Mouse (Mus musculus) neural tube, embryonic 11.5 days (tissue): Measurements from ENCODE around the gene Sh3rf1. TPM values are rescaled to one million over a fixed set of nuclear protein-coding genes. Genes with fewer than 3 reads are reported as not detected.

Experiments
- ATAC-seq: fragments of 200-750 bp; cut with Nextera tagmentation; 2 replicates; pipeline ENCODE4 v1.8.0; 2017; ENCODE audit warnings: moderate number of reproducible peaks, mild to moderate bottlenecking, moderate TSS enrichment, moderate library complexity; ENCODE audit not compliant: insufficient read depth, low FRiP score, low TSS enrichment
- DNase-seq: peaks from one replicate; pipeline ENCODE4 v3.0.0-alpha.2; 2015; ENCODE audit warnings: low spot score
- H3K27ac ChIP-seq: fragments of 300-500 bp; sonication (generic); 2 replicates; pipeline ENCODE4 v1.5.1; 2014; ENCODE audit warnings: low read depth, mild to moderate bottlenecking, low read length
- H3K27me3 ChIP-seq: fragments of 300-500 bp; sonication (generic); 2 replicates; pipeline ENCODE4 v1.6.1; 2014; ENCODE audit warnings: mild to moderate bottlenecking, low read length, mixed read lengths; ENCODE audit not compliant: control insufficient read depth, insufficient read depth
- H3K36me3 ChIP-seq: fragments of 300-500 bp; sonication (generic); 2 replicates; pipeline ENCODE4 v1.6.1; 2014; ENCODE audit warnings: mild to moderate bottlenecking, low read length, moderate library complexity, mixed read lengths; ENCODE audit not compliant: control insufficient read depth, insufficient read depth
- H3K4me1 ChIP-seq: fragments of 300-500 bp; sonication (generic); 2 replicates; pipeline ENCODE4 v1.6.1; 2014; ENCODE audit warnings: low read length, mixed read lengths; ENCODE audit not compliant: control insufficient read depth, insufficient read depth
- H3K4me2 ChIP-seq: fragments of 300-500 bp; sonication (generic); 2 replicates; pipeline ENCODE4 v1.6.1; 2014; ENCODE audit warnings: low read depth, mild to moderate bottlenecking, moderate library complexity
- H3K4me3 ChIP-seq: fragments of 300-500 bp; sonication (generic); 2 replicates; pipeline ENCODE4 v1.5.1; 2014; ENCODE audit warnings: low read depth, low read length
- H3K9ac ChIP-seq: fragments of 300-500 bp; sonication (generic); 2 replicates; pipeline ENCODE4 v1.6.1; 2014; ENCODE audit warnings: mild to moderate bottlenecking, low read length
- H3K9me3 ChIP-seq: fragments of 300-500 bp; sonication (generic); 2 replicates; pipeline ENCODE4 v1.6.1; 2016; ENCODE audit warnings: low read length; ENCODE audit not compliant: control insufficient read depth
- WGBS: fragments of 180-500 bp; shearing (Covaris S2); extraction: QIAGEN DNeasy Blood & Tissue Kit; methylation state at CpG from one replicate; pipeline ENCODE4 v1.1.7; 2014; 5-methylcytosine and 5-hydroxymethylcytosine counted together
- polyA plus RNA-seq: library from polyadenylated mRNA; unstranded; fragments of >200 nt; fragmentation: Nextera tagmentation; extraction: Ambion mirVana; gene quantifications from 2 replicates; pipeline ENCODE4 v1.2.1, GENCODE M21; 2014

Gene Sh3rf1
- polyA plus RNA-seq, 1 experiment from 2014 or later = 22.9 TPM

DNA sequence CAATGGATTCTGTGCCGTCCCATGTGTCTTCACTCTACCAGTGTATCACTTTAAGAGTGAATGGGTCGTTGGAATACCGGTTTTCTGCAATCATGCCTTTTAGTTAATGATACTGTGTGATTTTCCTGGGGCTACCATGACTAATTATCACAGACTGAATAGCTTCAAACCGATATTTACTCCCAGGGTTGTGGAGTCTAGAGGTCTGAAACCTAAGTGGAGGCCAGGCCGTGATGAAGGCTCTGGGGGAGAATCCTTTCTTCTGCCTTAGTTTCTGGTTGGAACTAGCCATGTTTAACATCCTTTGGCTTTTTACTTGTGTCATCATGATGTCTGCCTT, 78.3 kb downstream of the Sh3rf1 start:
- no peaks in the 10 kb centered on the region for H3K27me3 ChIP-seq
- no peak for DNase-seq
- H3K4me1 ChIP-seq = peaks cover 11% of the 10 kb centered on the region
- no peak overlapping the region for H3K4me2 ChIP-seq
- 38% methylated on average over 5 of the region's 5 CpGs for whole genome bisulfite sequencing
- H3K36me3 ChIP-seq = no peaks in the 10 kb centered on the region
- H3K27ac ChIP-seq = 0 out of 2 replicates have a peak overlapping the region, but pooled peaks have one; percentile 14
- no peak overlapping the region for H3K9ac ChIP-seq
- ATAC-seq = no peak
- no peaks in the 10 kb centered on the region for H3K9me3 ChIP-seq
- H3K4me3 ChIP-seq = no peak overlapping the region

DNA sequence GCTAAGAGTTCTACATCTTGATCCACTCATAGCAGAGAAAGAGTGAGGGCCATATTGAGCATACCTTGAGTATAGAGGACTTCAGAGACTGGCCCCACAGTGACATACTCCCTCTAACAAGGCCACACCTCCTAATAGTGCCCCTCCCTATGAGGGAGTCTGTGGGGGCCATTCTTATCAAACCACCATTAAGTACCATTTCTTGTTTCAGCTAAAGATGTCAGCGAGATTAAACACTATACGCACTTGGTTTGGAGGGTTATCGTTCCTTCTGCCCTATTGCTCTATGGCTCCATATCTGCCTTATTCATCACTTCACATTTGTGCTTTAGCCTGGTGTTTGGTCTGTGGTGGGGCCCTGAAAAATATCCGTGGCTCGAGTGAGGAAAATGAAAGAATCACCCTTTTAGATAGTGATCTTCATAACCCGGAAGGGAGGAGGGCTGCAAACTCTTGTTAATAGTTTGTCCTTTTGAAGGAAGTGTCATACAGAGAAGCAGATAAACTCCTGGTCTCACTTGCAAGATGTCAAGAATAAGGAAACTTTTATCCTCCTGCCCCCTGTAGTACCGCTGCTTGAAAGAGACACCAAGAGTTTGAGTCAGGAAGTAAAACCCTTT, 81.9 kb downstream of the Sh3rf1 start:
- Histone ChIP-seq H3K4me3 (no peak overlapping the region), H3K9ac (no peak overlapping the region), H3K27ac (no peak overlapping the region), H3K36me3 (no peaks in the 10 kb centered on the region), H3K4me2 (no peak overlapping the region), H3K27me3 (no peaks in the 10 kb centered on the region), H3K4me1 (peaks cover 26% of the 10 kb centered on the region), H3K9me3 (no peaks in the 10 kb centered on the region)
- 94% methylated on average over 7 of the region's 7 CpGs for WGBS
- DNase-seq (no peak), ATAC-seq (no peak)

DNA sequence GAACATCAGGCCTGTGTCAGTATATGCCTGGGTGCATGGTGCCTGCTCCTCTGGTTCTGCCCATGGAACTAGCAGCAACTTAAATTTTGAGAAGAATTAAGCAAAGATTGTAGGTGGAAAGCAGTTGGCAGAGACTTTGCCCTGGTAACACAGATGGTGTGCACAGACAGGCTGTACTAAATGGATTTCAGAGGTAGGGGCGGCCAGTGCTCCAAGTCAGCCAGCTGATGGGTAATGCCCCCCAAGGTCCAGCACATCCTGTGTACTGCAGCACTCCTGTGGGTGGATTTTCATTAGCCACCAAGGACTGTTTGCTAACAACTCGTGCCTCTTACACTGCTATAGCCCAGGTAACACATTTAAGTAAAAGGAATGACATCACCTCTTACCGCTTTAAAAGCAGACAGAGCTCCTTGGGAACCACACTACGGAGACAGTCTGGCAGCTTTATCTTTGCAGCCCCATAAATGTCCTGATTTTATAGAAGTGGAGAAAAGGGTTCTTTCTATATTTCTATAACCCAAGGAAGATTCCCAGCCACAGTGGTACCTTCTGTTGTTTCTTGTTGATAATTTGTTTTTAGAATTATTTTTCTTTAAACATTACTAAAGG, 82.9 kb downstream of the Sh3rf1 start:
- H3K9me3 ChIP-seq = no peaks in the 10 kb centered on the region
- no peak overlapping the region for H3K4me3 ChIP-seq
- peaks cover 27% of the 10 kb centered on the region for H3K4me1 ChIP-seq
- DNase-seq (no peak), ATAC-seq (no peak)
- H3K27ac ChIP-seq = no peak overlapping the region
- H3K9ac ChIP-seq = no peak overlapping the region
- H3K36me3 ChIP-seq = no peaks in the 10 kb centered on the region
- no peak overlapping the region for H3K4me2 ChIP-seq
- no peaks in the 10 kb centered on the region for H3K27me3 ChIP-seq
- 83% methylated on average over 4 of the region's 4 CpGs for WGBS

DNA sequence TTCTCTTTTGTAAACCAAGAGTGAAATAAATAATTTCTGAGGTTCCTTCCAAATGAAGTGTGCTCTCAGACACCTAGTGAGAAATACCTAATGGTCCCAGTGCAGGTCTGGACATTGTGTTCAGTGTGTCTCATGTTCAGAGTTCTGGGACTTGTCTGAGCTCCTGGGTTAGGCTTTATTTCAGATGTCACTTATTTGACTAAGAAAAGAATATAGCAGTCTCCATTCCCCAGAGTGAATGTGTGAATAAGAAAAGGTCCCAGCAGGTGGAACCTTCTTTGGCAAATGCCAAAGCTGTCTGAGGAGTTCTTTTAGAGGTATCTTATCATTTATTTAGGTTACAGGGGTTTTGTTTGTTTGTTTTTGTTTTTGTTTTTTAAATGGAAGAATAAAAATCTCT, 85.2 kb downstream of the Sh3rf1 start:
- no peaks in the 10 kb centered on the region for H3K9me3 ChIP-seq
- peaks cover 19% of the 10 kb centered on the region for H3K4me1 ChIP-seq
- H3K4me3 ChIP-seq = no peak overlapping the region
- ATAC-seq = no peak
- H3K9ac ChIP-seq = no peak overlapping the region
- DNase-seq = no peak
- H3K27ac ChIP-seq = no peak overlapping the region
- no peaks in the 10 kb centered on the region for H3K27me3 ChIP-seq
- H3K36me3 ChIP-seq = no peaks in the 10 kb centered on the region
- no peak overlapping the region for H3K4me2 ChIP-seq

DNA sequence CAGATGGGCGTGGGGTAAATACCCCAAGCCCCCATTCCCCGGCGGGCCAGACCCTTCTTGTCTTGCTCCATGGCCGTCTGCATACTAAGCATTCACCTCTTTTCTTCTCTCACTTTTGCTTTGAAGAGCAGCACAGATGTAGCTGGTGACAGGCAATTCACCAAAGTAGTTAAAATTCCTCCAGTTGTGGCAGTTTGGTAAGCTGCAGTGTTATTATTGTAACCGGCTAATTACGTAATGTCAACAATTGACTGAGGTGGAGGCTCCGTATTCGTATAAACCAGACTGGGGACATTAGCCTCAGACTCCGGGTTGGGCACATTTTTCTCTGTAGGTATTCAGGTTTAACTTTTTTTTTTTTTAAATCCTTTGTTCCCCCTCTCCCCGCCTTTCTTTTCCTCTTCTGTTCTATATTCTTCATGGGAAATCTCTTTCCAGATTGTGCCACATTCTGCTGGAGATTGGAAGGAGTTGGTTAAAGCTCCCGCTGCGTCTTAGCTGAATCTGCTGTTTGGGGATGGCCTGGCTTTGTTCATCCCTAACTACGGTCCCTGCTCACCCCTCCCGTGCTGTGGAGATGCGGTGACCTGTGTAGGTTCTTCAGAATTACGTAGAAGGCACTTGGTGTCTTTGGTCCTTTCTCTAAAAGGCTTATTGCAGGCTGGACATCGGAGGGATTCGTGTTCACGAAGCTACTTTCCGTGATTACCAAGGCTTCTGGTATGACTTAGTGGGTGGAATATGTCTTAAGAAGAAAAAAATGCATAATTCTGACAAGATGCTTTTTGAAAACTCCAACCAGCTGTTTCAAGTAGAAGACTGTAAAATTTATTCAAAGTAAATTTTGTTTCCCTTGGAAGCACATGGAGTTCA, 86.1 kb downstream of the Sh3rf1 start:
- Histone ChIP-seq H3K36me3 (no peaks in the 10 kb centered on the region), H3K9ac (no peak overlapping the region), H3K4me3 (no peak overlapping the region), H3K27me3 (no peaks in the 10 kb centered on the region), H3K9me3 (no peaks in the 10 kb centered on the region), H3K4me2 (0 out of 2 replicates have a peak overlapping the region, but pooled peaks have one; percentile 12), H3K27ac (no peak overlapping the region), H3K4me1 (peaks cover 19% of the 10 kb centered on the region)
- DNase-seq (no peak), ATAC-seq (no peak)
- 25% methylated on average over 20 of the region's 20 CpGs for WGBS

DNA sequence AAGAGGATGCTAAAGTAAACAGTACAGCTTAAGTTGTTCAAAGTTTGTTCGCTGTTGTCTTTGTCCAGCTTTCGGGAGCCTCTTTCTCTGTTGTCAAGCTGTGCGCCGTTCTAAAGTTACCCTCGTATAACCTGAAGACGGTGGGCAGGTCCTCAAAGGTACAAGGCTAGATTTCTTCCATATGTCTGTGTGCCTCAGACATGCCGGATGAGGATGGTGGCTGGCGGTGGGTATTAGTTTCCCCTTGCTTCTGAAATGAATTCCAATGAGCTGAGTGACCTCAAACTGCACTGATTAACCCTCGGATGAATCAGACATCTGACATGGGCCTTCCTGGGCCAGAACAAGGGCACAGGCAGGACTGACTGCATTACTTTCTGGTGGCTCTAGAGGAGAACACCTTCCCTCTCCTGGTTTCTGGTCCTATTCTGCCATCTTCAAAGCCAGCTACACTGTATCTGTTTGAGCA, 86.8 kb downstream of the Sh3rf1 start:
- no peak for DNase-seq
- no peak overlapping the region for H3K27ac ChIP-seq
- no peaks in the 10 kb centered on the region for H3K9me3 ChIP-seq
- 32% methylated on average over 9 of the region's 9 CpGs for WGBS
- no peak overlapping the region for H3K9ac ChIP-seq
- peaks cover 19% of the 10 kb centered on the region for H3K4me1 ChIP-seq
- ATAC-seq = no peak
- no peaks in the 10 kb centered on the region for H3K36me3 ChIP-seq
- H3K4me3 ChIP-seq = no peak overlapping the region
- H3K27me3 ChIP-seq = no peaks in the 10 kb centered on the region
- H3K4me2 ChIP-seq = no peak overlapping the region

DNA sequence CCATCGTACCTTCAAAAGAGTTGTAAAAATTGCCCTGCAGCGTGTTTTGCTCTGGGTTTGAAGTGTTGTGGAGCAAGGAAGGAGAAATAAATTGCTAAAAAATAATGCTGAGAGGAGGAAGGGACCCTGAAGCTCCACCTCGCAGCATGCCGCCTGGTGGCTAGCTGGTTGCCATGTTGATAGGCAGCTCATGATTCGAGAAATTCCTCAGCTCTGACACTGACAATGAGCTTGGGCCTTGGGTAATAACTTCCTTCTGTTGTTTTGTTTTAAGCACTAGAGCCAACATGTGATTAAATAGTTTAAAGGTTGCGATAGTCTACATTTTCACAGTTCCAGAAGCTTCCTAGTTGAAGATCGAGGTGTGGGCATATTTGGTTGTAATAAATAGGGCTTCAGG, 89.3 kb downstream of the Sh3rf1 start:
- peaks cover 19% of the 10 kb centered on the region for H3K4me1 ChIP-seq
- no peaks in the 10 kb centered on the region for H3K36me3 ChIP-seq
- ATAC-seq (no peak), DNase-seq (no peak)
- H3K4me2 ChIP-seq = no peak overlapping the region
- no peaks in the 10 kb centered on the region for H3K27me3 ChIP-seq
- no peak overlapping the region for H3K9ac ChIP-seq
- H3K27ac ChIP-seq = no peak overlapping the region
- H3K9me3 ChIP-seq = no peaks in the 10 kb centered on the region
- 90% methylated on average over 7 of the region's 7 CpGs for WGBS
- no peak overlapping the region for H3K4me3 ChIP-seq

DNA sequence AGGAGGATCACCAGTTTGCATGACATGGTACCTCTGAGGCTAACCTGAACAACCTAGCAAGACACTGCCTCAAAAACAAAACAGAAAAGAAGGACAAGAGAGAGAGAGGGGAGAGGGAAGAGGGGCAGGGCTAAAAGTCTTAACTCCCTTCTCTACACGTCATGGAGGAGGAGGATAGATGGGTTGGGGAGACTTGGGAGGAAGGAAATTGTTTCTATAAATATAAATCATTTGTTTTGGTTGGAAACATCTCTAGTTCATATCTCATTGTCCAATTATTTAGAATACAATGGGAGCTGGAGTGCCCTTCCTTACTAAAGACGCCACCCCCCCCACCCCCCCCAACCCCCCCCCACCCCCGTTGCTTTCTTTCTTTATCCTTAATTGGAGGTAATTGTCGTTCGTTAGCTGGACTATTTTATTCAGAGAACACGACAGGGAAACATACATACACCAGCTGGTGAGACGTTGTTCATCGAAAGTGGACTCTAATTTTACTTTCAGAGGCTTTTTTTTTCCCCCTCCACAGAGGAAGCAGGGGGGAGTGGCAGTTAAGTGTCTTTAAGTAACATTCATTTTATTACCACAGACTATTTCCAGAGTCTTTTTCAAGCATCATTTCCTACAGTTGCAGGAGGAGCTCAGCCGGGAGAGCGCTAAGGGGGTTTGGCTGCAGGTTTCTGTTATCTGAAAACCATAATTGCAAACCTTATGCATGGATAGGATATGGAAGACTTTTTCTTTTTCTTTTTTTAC, 92.5 kb downstream of the Sh3rf1 start:
- Histone ChIP-seq H3K4me2 (no peak overlapping the region), H3K27me3 (no peaks in the 10 kb centered on the region), H3K9me3 (no peaks in the 10 kb centered on the region), H3K27ac (no peak overlapping the region), H3K4me1 (peaks cover 3% of the 10 kb centered on the region; the same call in 1 of the 2 replicates), H3K36me3 (no peaks in the 10 kb centered on the region), H3K4me3 (no peak overlapping the region), H3K9ac (no peak overlapping the region)
- ATAC-seq (no peak), DNase-seq (no peak)
- 71% methylated on average over 10 of the region's 10 CpGs for WGBS
